In the genomic region with DNA sequence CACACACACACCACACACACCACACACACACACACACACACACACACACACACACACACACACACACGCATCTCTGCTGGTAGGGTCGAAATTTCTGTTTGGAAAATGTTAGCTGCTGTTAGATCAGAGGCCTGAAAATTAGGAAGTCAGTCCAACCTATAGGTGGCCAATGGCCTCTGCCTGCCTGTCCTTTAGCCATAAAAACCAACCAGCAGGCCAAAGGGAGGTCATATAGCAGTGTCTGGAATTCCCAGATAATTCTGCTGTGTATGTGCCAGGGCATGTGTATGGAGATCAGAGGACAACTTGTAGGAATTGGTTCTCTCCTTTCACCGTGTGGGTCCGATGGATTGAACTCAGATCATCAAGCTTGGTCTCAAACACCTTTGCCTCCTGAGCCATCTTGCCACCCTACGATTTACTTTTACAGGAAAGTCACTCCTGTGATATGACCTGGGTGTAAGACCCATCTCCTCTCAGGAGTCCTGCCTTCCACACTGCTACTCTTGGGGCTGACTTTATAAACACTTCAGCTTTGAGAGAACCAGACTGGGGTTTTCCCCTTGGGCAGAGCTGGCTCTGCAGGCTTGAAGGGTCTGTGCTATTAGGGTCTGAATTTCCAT, we compare ENCODE assay signal across 10 mouse cellular contexts. TPM values are rescaled to one million over a fixed set of nuclear protein-coding genes. Genes with fewer than 3 reads are reported as not detected.
DNase-seq lines count a peak whose midpoint lies in the region; ATAC-seq and TF ChIP-seq lines count a peak whose summit lies in the region.
"Had no signal": no experiment of that assay in that cellular context is flagged by ENCODE, and none has a peak within 500 bp of the region (broad histone marks: within the 10 kb centered on the region; RNA-seq: fewer than 3 reads in every experiment).

No protein-coding gene starts in this region.

- WGBS in heart, embryonic 10.5 days: 50% methylated on average over 5 of the region's 5 CpGs
- WGBS in neural tube, embryonic 11.5 days: 80% methylated on average over 5 of the region's 5 CpGs
- WGBS in heart, embryonic 16.5 days: 39% methylated on average over 5 of the region's 5 CpGs

- no peaks in the 10 kb centered on the region for H3K36me3 ChIP-seq in heart, embryonic 10.5 days
- H3K36me3 ChIP-seq in neural tube, embryonic 11.5 days (ENCODE audit: control insufficient read depth, insufficient read depth, low read length): no peaks in the 10 kb centered on the region
- no peaks in the 10 kb centered on the region for H3K36me3 ChIP-seq in heart, embryonic 16.5 days (ENCODE audit: control insufficient read depth, insufficient read depth)
- H3K36me3 ChIP-seq in myocyte (ENCODE audit: control insufficient read depth, insufficient read depth): no peaks in the 10 kb centered on the region

- no peak overlapping the region for H3K4me3 ChIP-seq in heart, embryonic 10.5 days
- H3K4me3 ChIP-seq in neural tube, embryonic 11.5 days (ENCODE audit: low read depth, low read length): no peak overlapping the region
- no peak overlapping the region for H3K4me3 ChIP-seq in heart, embryonic 16.5 days (ENCODE audit: low read length)
- no peak overlapping the region for H3K4me3 ChIP-seq in myocyte

- H3K9me3 ChIP-seq in heart, embryonic 10.5 days: no peaks in the 10 kb centered on the region
- H3K9me3 ChIP-seq in neural tube, embryonic 11.5 days (ENCODE audit: control insufficient read depth, low read length): no peaks in the 10 kb centered on the region
- H3K9me3 ChIP-seq in heart, embryonic 16.5 days (replicated peaks; ENCODE audit: control insufficient read depth, low read length): no peaks in the 10 kb centered on the region

- no peak overlapping the region for H3K9ac ChIP-seq in neural tube, embryonic 11.5 days (ENCODE audit: low read length)
- H3K9ac ChIP-seq in heart, embryonic 16.5 days (ENCODE audit: low read length): peak overlapping the region; percentile 45

- no peaks in the 10 kb centered on the region for H3K27me3 ChIP-seq in heart, embryonic 10.5 days (ENCODE audit: insufficient read depth, poor library complexity, severe bottlenecking)
- H3K27me3 ChIP-seq in neural tube, embryonic 11.5 days (ENCODE audit: control insufficient read depth, insufficient read depth, low read length): no peaks in the 10 kb centered on the region
- no peaks in the 10 kb centered on the region for H3K27me3 ChIP-seq in heart, embryonic 16.5 days (ENCODE audit: control insufficient read depth, insufficient read depth, low read length)
- no peaks in the 10 kb centered on the region for H3K27me3 ChIP-seq in myocyte (ENCODE audit: control insufficient read depth, insufficient read depth, insufficient read length)

- no peak overlapping the region for H3K4me2 ChIP-seq in neural tube, embryonic 11.5 days (ENCODE audit: low read depth)
- H3K4me2 ChIP-seq in heart, embryonic 16.5 days (ENCODE audit: low read depth, low read length): peak overlapping the region; percentile 28; the same call in 1 of the 2 replicates
- H3K4me2 ChIP-seq in myocyte (ENCODE audit: low read depth): peak overlapping the region; percentile 43

- peak; percentile 71 for DNase-seq in heart, embryonic 10.5 days (ENCODE audit: low spot score)
- no peak for DNase-seq in heart, postnatal 25 days (ENCODE audit: low spot score)
- no peak for DNase-seq in neural tube, embryonic 11.5 days (ENCODE audit: low spot score)
- DNase-seq in neural tube, embryonic 10.5 days (ENCODE audit: extremely low spot score, low spot score): no peak
- DNase-seq in adrenal gland, adult 8-10 months: no peak
- no peak for DNase-seq in adrenal gland, adult 2 months
- DNase-seq: kidney, adult 11 months had no signal

- H3K79me2 ChIP-seq in myocyte (ENCODE audit: control insufficient read depth, insufficient read depth): no peaks in the 10 kb centered on the region

- H3K4me1 ChIP-seq in heart, embryonic 10.5 days: peaks cover 92% of the 10 kb centered on the region
- H3K4me1 ChIP-seq in neural tube, embryonic 11.5 days (ENCODE audit: control insufficient read depth, insufficient read depth, low read length): peaks cover 14% of the 10 kb centered on the region
- H3K4me1 ChIP-seq in heart, embryonic 16.5 days (ENCODE audit: control insufficient read depth, insufficient read depth, low read length): peaks cover 81% of the 10 kb centered on the region

- ATAC-seq in neural tube, embryonic 11.5 days (ENCODE audit: insufficient read depth, low FRiP score, low TSS enrichment): no peak
- no peak for ATAC-seq in heart, embryonic 16.5 days (replicated peaks; ENCODE audit: extremely low read depth, insufficient read depth, low FRiP score)

- TF ChIP-seq POLR2A in myocyte (IDR thresholded peaks at IDR 0.05; ENCODE audit: insufficient read length, low read depth): no peak

- intact Hi-C loops in heart, postnatal 25 days (cut with DNase I): no loop called here

- no peak overlapping the region for H3ac ChIP-seq in myocyte (ENCODE audit: control insufficient read depth, insufficient read length)

- peak overlapping the region; percentile 92 for H3K27ac ChIP-seq in heart, embryonic 10.5 days
- H3K27ac ChIP-seq in neural tube, embryonic 11.5 days (ENCODE audit: low read depth, low read length): peak overlapping the region; percentile 70
- peak overlapping the region; percentile 95 for H3K27ac ChIP-seq in heart, embryonic 16.5 days (ENCODE audit: low read length)

TF ChIP-seq in myocyte, 11 proteins besides CTCF, POLR2A, EP300 and RAD21:
- TF ChIP-seq MAX (IDR thresholded peaks at IDR 0.05; ENCODE audit: low read depth): no peak

RNA-seq across cellular contexts. Expression of gene Lsp1, which starts 1.8 kb away (rescaled TPM):
- 32.0 and 36.9 TPM in 2 replicates for polyA plus RNA-seq in heart, embryonic 10.5 days (2016; fragmentation: Nextera tagmentation; extraction: Ambion mirVana)
- total RNA-seq in heart, postnatal 25 days (2021): 10 to 100 TPM; 43.7 to 48.1 TPM
- polyA plus RNA-seq in neural tube, embryonic 11.5 days (2014; fragmentation: Nextera tagmentation; extraction: Ambion mirVana): 15.1 and 21.0 TPM in 2 replicates
- polyA plus RNA-seq in heart, embryonic 16.5 days (2015; fragmentation: Nextera tagmentation; extraction: Ambion mirVana): 73.5 and 83.5 TPM in 2 replicates
- 298 TPM for polyA plus RNA-seq in myocyte (2012; fragmentation: generic; extraction: Trizol)
- total RNA-seq in adrenal gland, adult 8-10 months (2022): 10 to 100 TPM; 18.1 to 31.9 (median 21.4) TPM
- total RNA-seq in adrenal gland, adult 2 months (2021): 10 to 100 TPM; 20.9 to 28.7 TPM
- 22.2 and 25.1 TPM in 2 replicates for polyA plus RNA-seq in adrenal gland, adult 2 months (2012; rRNA removed)

RNA-seq across cellular contexts. Expression of gene Tnni2, which starts 17.2 kb away (rescaled TPM):
- 51.9 and 56.4 TPM in 2 replicates for polyA plus RNA-seq in heart, embryonic 10.5 days (2016; fragmentation: Nextera tagmentation; extraction: Ambion mirVana)
- total RNA-seq in heart, postnatal 25 days (2021): 1 to 10 TPM; 4.4 to 7.1 TPM
- 2.1 and 3.5 TPM in 2 replicates for polyA plus RNA-seq in neural tube, embryonic 11.5 days (2014; fragmentation: Nextera tagmentation; extraction: Ambion mirVana)
- polyA plus RNA-seq in heart, embryonic 16.5 days (2015; fragmentation: Nextera tagmentation; extraction: Ambion mirVana): 14.1 and 27.0 TPM in 2 replicates
- polyA plus RNA-seq in myocyte (2012; fragmentation: generic; extraction: Trizol): 3,238 TPM
- total RNA-seq in adrenal gland, adult 8-10 months (2022): 1 to 10 TPM in 1 of 4 experiments, under 1 TPM in 3; 0.43 to 1.1 (median 0.85) TPM
- total RNA-seq in adrenal gland, adult 2 months (2021): under 1 TPM; 0.62 to 0.63 TPM
- 0.15 TPM in 1 of 2 replicates, not detected in the other for polyA plus RNA-seq in adrenal gland, adult 2 months (2012; rRNA removed)
- polyA plus RNA-seq: testis, adult 2 months had no signal

RNA-seq across cellular contexts. Expression of gene Syt8, which starts 24.1 kb away (rescaled TPM):
- 0.38 and 1.3 TPM in 2 replicates for polyA plus RNA-seq in heart, embryonic 10.5 days (2016; fragmentation: Nextera tagmentation; extraction: Ambion mirVana)
- not detected for total RNA-seq in heart, postnatal 25 days (2021)
- not detected in 2 replicates for polyA plus RNA-seq in neural tube, embryonic 11.5 days (2014; fragmentation: Nextera tagmentation; extraction: Ambion mirVana)
- 0.17 and 0.32 TPM in 2 replicates for polyA plus RNA-seq in heart, embryonic 16.5 days (2015; fragmentation: Nextera tagmentation; extraction: Ambion mirVana)
- polyA plus RNA-seq in myocyte (2012; fragmentation: generic; extraction: Trizol): 14.5 TPM
- 1 to 10 TPM in 1 of 4 experiments, not detected in 3; 1.2 TPM for total RNA-seq in adrenal gland, adult 8-10 months (2022)
- total RNA-seq in adrenal gland, adult 2 months (2021): not detected
- polyA plus RNA-seq in adrenal gland, adult 2 months (2012; rRNA removed): 0.16 and 0.20 TPM in 2 replicates

RNA-seq across cellular contexts. Expression of gene Tnnt3, which starts 39.8 kb away (rescaled TPM):
- 9.5 and 10.4 TPM in 2 replicates for polyA plus RNA-seq in heart, embryonic 10.5 days (2016; fragmentation: Nextera tagmentation; extraction: Ambion mirVana)
- 1 to 10 TPM in 1 of 2 experiments, not detected in 1; 2.0 TPM for total RNA-seq in heart, postnatal 25 days (2021)
- polyA plus RNA-seq in neural tube, embryonic 11.5 days (2014; fragmentation: Nextera tagmentation; extraction: Ambion mirVana): 6.5 and 9.2 TPM in 2 replicates
- polyA plus RNA-seq in heart, embryonic 16.5 days (2015; fragmentation: Nextera tagmentation; extraction: Ambion mirVana): 5.3 and 17.1 TPM in 2 replicates
- polyA plus RNA-seq in myocyte (2012; fragmentation: generic; extraction: Trizol): 2,107 TPM
- total RNA-seq in adrenal gland, adult 8-10 months (2022): 1 to 10 TPM in 3 of 4 experiments, not detected in 1; 1.1 to 1.5 (median 1.3) TPM
- not detected for total RNA-seq in adrenal gland, adult 2 months (2021)
- 0.52 TPM in 1 of 2 replicates, not detected in the other for polyA plus RNA-seq in adrenal gland, adult 2 months (2012; rRNA removed)
- polyA plus RNA-seq: testis, adult 2 months had no signal

Comparison
In these comparisons a context has a peak if more than half of its experiments do, and no peak if none do; other contexts are left out.
1. RNA of gene Tnni2, which starts 17.2 kb away (polyA plus RNA-seq): 3,238 TPM in myocyte (single experiment); 51.9 to 56.4 TPM in heart, embryonic 10.5 days, 14.1 to 27.0 TPM in heart, embryonic 16.5 days, 2.1 to 3.5 TPM in neural tube, embryonic 11.5 days and 0.15 TPM in adrenal gland, adult 2 months; every median in the first group is over 10 times any median in the second.
2. Peak in every context shown above with its lines, with median percentiles within 50 percentile points of each other: H3K27ac ChIP-seq.